29 mouse cellular contexts compared by ENCODE assay signal in the genomic region with DNA sequence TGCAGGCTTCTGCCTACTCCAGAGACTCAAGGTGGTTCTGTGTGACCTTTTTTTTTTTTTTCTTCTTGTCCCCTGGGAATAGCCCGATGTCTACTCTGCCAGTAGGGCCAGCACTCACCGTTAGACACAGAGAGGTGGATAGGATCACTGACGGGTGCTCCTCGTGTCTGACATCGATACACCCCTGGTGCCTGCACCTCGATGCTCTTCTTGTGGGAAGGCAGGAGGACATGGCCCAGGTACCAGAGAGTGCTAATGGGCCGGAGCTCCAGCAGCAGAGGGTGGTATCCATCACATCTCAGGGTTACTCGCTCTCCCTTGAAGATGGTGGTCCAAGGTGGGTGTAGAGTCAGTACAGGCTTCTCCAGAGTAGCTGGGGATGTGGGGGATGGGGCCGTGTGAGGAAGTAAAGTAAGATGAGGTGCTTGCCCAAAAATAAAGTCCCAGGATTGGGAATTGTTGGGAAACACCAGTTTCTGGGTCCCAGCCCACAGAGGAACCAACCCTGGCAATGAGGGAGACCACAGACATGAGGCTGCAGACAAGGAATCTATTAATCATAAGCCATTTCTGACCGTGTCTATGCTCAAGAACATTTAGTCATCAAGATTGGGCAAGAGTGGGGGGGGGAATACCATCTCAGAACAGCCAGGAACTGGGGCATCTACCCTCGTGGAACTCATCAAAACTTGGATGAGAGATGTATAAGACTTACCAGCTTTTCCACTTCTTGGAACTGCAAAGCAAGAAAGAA. TPM values are rescaled to one million over a fixed set of nuclear protein-coding genes. Genes with fewer than 3 reads are reported as not detected.
A peak's percentile ranks its signal among the peaks of the same experiment; 100 is the strongest.
DNase-seq lines count a peak whose midpoint lies in the region; ATAC-seq and TF ChIP-seq lines count a peak whose summit lies in the region.
"Had no signal": no experiment of that assay in that cellular context is flagged by ENCODE, and none has a peak within 500 bp of the region (broad histone marks: within the 10 kb centered on the region; RNA-seq: fewer than 3 reads in every experiment).

No protein-coding gene starts in this region.

- no peak for TF ChIP-seq EP300 in CH12.LX (IDR thresholded peaks at IDR 0.05; ENCODE audit: low read length)

- H3K36me3 ChIP-seq in heart, embryonic 11.5 days (ENCODE audit: control insufficient read depth, insufficient read depth, low read length), result no peaks in the 10 kb centered on the region
- peaks cover 0 to 12% of the 10 kb centered on the region in 2 experiments for H3K36me3 ChIP-seq in CH12.LX (replicated peaks in 1 of 2; ENCODE audit: control insufficient read depth in 1 of 2, insufficient read depth in 1 of 2, low read length in 1 of 2)
- H3K36me3 ChIP-seq in kidney, adult 2 months (ENCODE audit: control insufficient read depth, insufficient read depth, low read length), result no peaks in the 10 kb centered on the region
- H3K36me3 ChIP-seq: embryonic facial prominence, embryonic 10.5 days; forebrain, embryonic 10.5 days; G1E; heart, embryonic 15.5 days; hindbrain, embryonic 13.5 days; midbrain, embryonic 12.5 days had no signal

- no peaks in the 10 kb centered on the region for H3K9me3 ChIP-seq in heart, embryonic 11.5 days (replicated peaks; ENCODE audit: control insufficient read depth, low read length)
- H3K9me3 ChIP-seq in CH12.LX (replicated peaks; ENCODE audit: low read length), result peaks cover 16% of the 10 kb centered on the region
- H3K9me3 ChIP-seq: embryonic facial prominence, embryonic 10.5 days; forebrain, embryonic 10.5 days; heart, embryonic 15.5 days; hindbrain, embryonic 13.5 days; midbrain, embryonic 12.5 days had no signal

- no peak overlapping the region for H3K4me3 ChIP-seq in heart, embryonic 11.5 days (ENCODE audit: low read depth, low read length)
- no peak overlapping the region for H3K4me3 ChIP-seq in CH12.LX (replicated peaks in 1 of 3; ENCODE audit: low read depth in 2 of 3, low read length in 2 of 3, poor library complexity in 1 of 3)
- no peak overlapping the region for H3K4me3 ChIP-seq in kidney, adult 2 months (ENCODE audit: insufficient read depth, low read depth, low read length)
- H3K4me3 ChIP-seq: embryonic facial prominence, embryonic 10.5 days; forebrain, embryonic 10.5 days; heart, adult 2 months; heart, embryonic 15.5 days; hindbrain, embryonic 13.5 days; layer of hippocampus, adult 2 months; midbrain, embryonic 12.5 days had no signal

- no peaks in the 10 kb centered on the region for H3K79me2 ChIP-seq in CH12.LX (replicated peaks; ENCODE audit: control insufficient read depth, extremely low read depth, insufficient read depth, poor library complexity, severe bottlenecking)

- dilution Hi-C loops in CH12.LX (cut with MboI; ENCODE audit: extremely low pct_ligation_motif_present, extremely low pct_unique_long_range_greater_than_20kb, low sequenced_read_pairs), result no loop called here

- H3K4me1 ChIP-seq in heart, embryonic 11.5 days (ENCODE audit: control insufficient read depth, insufficient read depth, low read length), result peaks cover 5% of the 10 kb centered on the region
- 0 out of 4 replicates have a peak, but pooled peaks cover 0 to 3% of the 10 kb centered on the region in 2 experiments for H3K4me1 ChIP-seq in CH12.LX (ENCODE audit: control insufficient read depth in 1 of 2, insufficient read depth in 2 of 2)
- H3K4me1 ChIP-seq in kidney, adult 2 months (ENCODE audit: control insufficient read depth, insufficient read depth, low read length), result peaks cover 3% of the 10 kb centered on the region; the same call in 1 of the 2 replicates

- peaks cover 42% of the 10 kb centered on the region for H3K27me3 ChIP-seq in heart, embryonic 11.5 days (ENCODE audit: control insufficient read depth, insufficient read depth, low read length)
- no peaks in the 10 kb centered on the region for H3K27me3 ChIP-seq in CH12.LX (replicated peaks)
- peaks cover 2% of the 10 kb centered on the region for H3K27me3 ChIP-seq in kidney, adult 2 months (replicated peaks; ENCODE audit: control insufficient read depth, insufficient read depth, low read length)

- no peak overlapping the region for H3K27ac ChIP-seq in heart, embryonic 11.5 days (ENCODE audit: low read depth, low read length)
- H3K27ac ChIP-seq in CH12.LX (ENCODE audit: insufficient read depth, low read depth), result no peak overlapping the region
- H3K27ac ChIP-seq in kidney, adult 2 months (ENCODE audit: insufficient read depth, low read depth, low read length), result no peak overlapping the region
- H3K27ac ChIP-seq: embryonic facial prominence, embryonic 10.5 days; forebrain, embryonic 10.5 days; heart, adult 2 months; heart, embryonic 15.5 days; hindbrain, embryonic 13.5 days; layer of hippocampus, adult 2 months; midbrain, embryonic 12.5 days had no signal

- TF ChIP-seq POLR2A in CH12.LX (IDR thresholded peaks at IDR 0.05; ENCODE audit: low read depth, low read length), result no peak
- TF ChIP-seq POLR2A in kidney, adult 2 months (IDR thresholded peaks at IDR 0.05; ENCODE audit: low read depth, low read length), result no peak

- WGBS in heart, embryonic 11.5 days (ENCODE audit: insufficient replicate concordance), result 73% methylated on average over 11 of the region's 11 CpGs
- 79% methylated on average over 11 of the region's 11 CpGs for WGBS in kidney, adult 2 months

- TF ChIP-seq RAD21 in CH12.LX (IDR thresholded peaks at IDR 0.05; ENCODE audit: low read depth, low read length), result no peak

- no peak for TF ChIP-seq CTCF in CH12.LX (conservative IDR thresholded peaks at IDR 0.05 in 1 of 2, IDR thresholded peaks at IDR 0.05 in 1 of 2; ENCODE audit: low read depth in 2 of 2, low read length in 2 of 2)
- TF ChIP-seq CTCF in kidney, adult 2 months (conservative IDR thresholded peaks at IDR 0.05; ENCODE audit: insufficient read depth, insufficient read length, low read depth, low read length), result no peak

- H3K4me2 ChIP-seq in heart, embryonic 11.5 days, result no peak overlapping the region
- no peak overlapping the region for H3K4me2 ChIP-seq in CH12.LX (ENCODE audit: insufficient read depth, low read depth, poor library complexity, severe bottlenecking)
- H3K4me2 ChIP-seq: heart, embryonic 15.5 days; hindbrain, embryonic 13.5 days; midbrain, embryonic 12.5 days had no signal

- no peak overlapping the region for H3K9ac ChIP-seq in heart, embryonic 11.5 days (ENCODE audit: low read depth, low read length)
- no peak overlapping the region for H3K9ac ChIP-seq in CH12.LX (ENCODE audit: insufficient read depth, low read depth)
- H3K9ac ChIP-seq: forebrain, postnatal 0 days; heart, embryonic 15.5 days; hindbrain, embryonic 13.5 days; midbrain, embryonic 12.5 days had no signal

- DNase-seq in heart, adult 11 months, result peak; percentile 75
- no peak for DNase-seq in CH12.LX (ENCODE audit: extremely low read depth)
- peak; percentile 94 for DNase-seq in fibroblast of lung, adult 2 months (ENCODE audit: low read depth)
- DNase-seq in urinary bladder, adult 18-20 months (ENCODE audit: low spot score in 2 of 2), result no peak
- no peak for DNase-seq in kidney, adult 2 months
- no peak for DNase-seq in testis, postnatal 10 days (ENCODE audit: low spot score)
- DNase-seq: cerebellum, adult 9-11 months; forebrain, postnatal 0 days; gastrocnemius, postnatal 14 days; heart, adult 2 months; heart, postnatal 36 days; kidney, adult 18-20 months; kidney, postnatal 25 days; layer of hippocampus, postnatal 36 days; lung, postnatal 4 days; thymus, postnatal 14 days had no signal

- in situ Hi-C loops in CH12.LX (cut with MboI; ENCODE audit: low pct_ligation_motif_present, low pct_unique_long_range_greater_than_20kb, low sequenced_read_pairs), result loop anchor here (5.0 kb wide), 1 partner anchor 70 kb away; no protein-coding TSS in a partner anchor

- ATAC-seq in heart, embryonic 11.5 days (replicated peaks; ENCODE audit: insufficient number of reproducible peaks, low FRiP score, low TSS enrichment), result no peak
- ATAC-seq: forebrain, postnatal 0 days had no signal

TF ChIP-seq in CH12.LX, 34 proteins besides CTCF, POLR2A, EP300 and RAD21:
- peak; percentile 48 for TF ChIP-seq ZNF384 (IDR thresholded peaks at IDR 0.05; ENCODE audit: low read depth, low read length)
- no peak for TF ChIP-seq JUN (IDR thresholded peaks at IDR 0.05; ENCODE audit: insufficient read depth, low read depth, low read length)
- TF ChIP-seq TBP (conservative IDR thresholded peaks at IDR 0.05; ENCODE audit: low read depth, low read length), result no peak

RNA-seq across cellular contexts. Expression of gene Fcrlb, which starts 0.7 kb away (rescaled TPM):
- polyA plus RNA-seq in heart, embryonic 11.5 days (2014; fragmentation: Nextera tagmentation; extraction: Ambion mirVana), result not detected in 2 replicates
- not detected in 2 replicates for total RNA-seq in CH12.LX (2012; rRNA removed)
- not detected in 2 replicates for total RNA-seq in CH12.LX (2014; rRNA removed)
- not detected in 2 replicates for polyA plus RNA-seq in CH12.LX (2012; ENCODE audit: insufficient read length, low read depth)
- polyA plus RNA-seq in kidney, adult 2 months (2012; rRNA removed), result 0.31 and 0.54 TPM in 2 replicates
- total RNA-seq: forebrain, postnatal 0 days; G1E; gastrocnemius, postnatal 14 days; heart, adult 2 months; heart, postnatal 36 days; monocyte, adult 5-6 weeks had no signal
- polyA plus RNA-seq: embryonic facial prominence, embryonic 10.5 days; forebrain, embryonic 10.5 days; G1E; heart, adult 2 months; heart, embryonic 15.5 days; limb, embryonic 11.5 days; lung, embryonic 16.5 days had no signal

RNA-seq across cellular contexts. Expression of gene Fcrla, which starts 15.3 kb away (rescaled TPM):
- polyA plus RNA-seq in heart, embryonic 11.5 days (2014; fragmentation: Nextera tagmentation; extraction: Ambion mirVana), result 0.36 TPM in 1 of 2 replicates, not detected in the other
- total RNA-seq in CH12.LX (2012; rRNA removed) (10.6 and 18.5 TPM in 2 replicates), CH12.LX (2014; rRNA removed) (30.6 and 34.8 TPM in 2 replicates)
- 15.4 and 17.7 TPM in 2 replicates for polyA plus RNA-seq in CH12.LX (2012; ENCODE audit: insufficient read length, low read depth)
- polyA plus RNA-seq in kidney, adult 2 months (2012; rRNA removed), result 0.71 and 6.4 TPM in 2 replicates
- total RNA-seq: forebrain, postnatal 0 days; layer of hippocampus, adult 2 months; layer of hippocampus, postnatal 36 days; left cerebral cortex, postnatal 10 days had no signal
- polyA plus RNA-seq: embryonic facial prominence, embryonic 10.5 days; forebrain, embryonic 10.5 days; hindbrain, embryonic 13.5 days; limb, embryonic 11.5 days; lung, embryonic 16.5 days; midbrain, embryonic 12.5 days; neural tube, embryonic 11.5 days had no signal

RNA-seq across cellular contexts. Expression of gene Dusp12, which starts 26.7 kb away (rescaled TPM):
- 25.6 and 28.0 TPM in 2 replicates for polyA plus RNA-seq in heart, embryonic 11.5 days (2014; fragmentation: Nextera tagmentation; extraction: Ambion mirVana)
- 30.9 and 37.2 TPM in 2 replicates for total RNA-seq in CH12.LX (2012; rRNA removed)
- 41.7 and 49.4 TPM in 2 replicates for total RNA-seq in CH12.LX (2014; rRNA removed)
- polyA plus RNA-seq in CH12.LX (2012; ENCODE audit: insufficient read length, low read depth), result 30.4 and 36.5 TPM in 2 replicates
- polyA plus RNA-seq in kidney, adult 2 months (2012; rRNA removed), result 13.8 and 18.8 TPM in 2 replicates

RNA-seq across cellular contexts. Expression of gene Gm26620, which starts 27.2 kb away (rescaled TPM):
- polyA plus RNA-seq in heart, embryonic 11.5 days (2014; fragmentation: Nextera tagmentation; extraction: Ambion mirVana), result 0.38 and 0.66 TPM in 2 replicates
- 4.2 and 5.7 TPM in 2 replicates for total RNA-seq in CH12.LX (2012; rRNA removed)
- 0.52 and 0.99 TPM in 2 replicates for total RNA-seq in CH12.LX (2014; rRNA removed)
- polyA plus RNA-seq in CH12.LX (2012; ENCODE audit: insufficient read length, low read depth), result 1.2 and 1.9 TPM in 2 replicates
- polyA plus RNA-seq in kidney, adult 2 months (2012; rRNA removed), result 0.75 and 1.8 TPM in 2 replicates
- total RNA-seq: monocyte, adult 5-6 weeks had no signal
- polyA plus RNA-seq: limb, embryonic 11.5 days; midbrain, embryonic 12.5 days had no signal

RNA-seq across cellular contexts. Expression of gene Atf6, which starts 44.5 kb away (rescaled TPM):
- polyA plus RNA-seq in heart, embryonic 11.5 days (2014; fragmentation: Nextera tagmentation; extraction: Ambion mirVana), result 13.7 and 17.0 TPM in 2 replicates
- total RNA-seq in CH12.LX (2012; rRNA removed), result 35.3 and 37.6 TPM in 2 replicates
- total RNA-seq in CH12.LX (2014; rRNA removed), result 33.8 and 35.9 TPM in 2 replicates
- polyA plus RNA-seq in CH12.LX (2012; ENCODE audit: insufficient read length, low read depth), result 42.7 and 47.0 TPM in 2 replicates
- polyA plus RNA-seq in kidney, adult 2 months (2012; rRNA removed), result 15.4 and 16.4 TPM in 2 replicates

Comparison
In these comparisons a context has a peak if more than half of its experiments do, and no peak if none do; other contexts are left out.
1. DNase-seq: peak in heart, adult 11 months (single experiment) and fibroblast of lung, adult 2 months (single experiment); none in CH12.LX (single experiment), urinary bladder, adult 18-20 months (0 of 2), kidney, adult 2 months (single experiment) and testis, postnatal 10 days (single experiment).